Mouse (Mus musculus): ENCODE results near the gene Fam241b. TPM values are rescaled to one million over a fixed set of nuclear protein-coding genes. Genes with fewer than 3 reads are reported as not detected.

Fam241b gene
- total RNA-seq, 1 experiment = 7.5 TPM

DNA sequence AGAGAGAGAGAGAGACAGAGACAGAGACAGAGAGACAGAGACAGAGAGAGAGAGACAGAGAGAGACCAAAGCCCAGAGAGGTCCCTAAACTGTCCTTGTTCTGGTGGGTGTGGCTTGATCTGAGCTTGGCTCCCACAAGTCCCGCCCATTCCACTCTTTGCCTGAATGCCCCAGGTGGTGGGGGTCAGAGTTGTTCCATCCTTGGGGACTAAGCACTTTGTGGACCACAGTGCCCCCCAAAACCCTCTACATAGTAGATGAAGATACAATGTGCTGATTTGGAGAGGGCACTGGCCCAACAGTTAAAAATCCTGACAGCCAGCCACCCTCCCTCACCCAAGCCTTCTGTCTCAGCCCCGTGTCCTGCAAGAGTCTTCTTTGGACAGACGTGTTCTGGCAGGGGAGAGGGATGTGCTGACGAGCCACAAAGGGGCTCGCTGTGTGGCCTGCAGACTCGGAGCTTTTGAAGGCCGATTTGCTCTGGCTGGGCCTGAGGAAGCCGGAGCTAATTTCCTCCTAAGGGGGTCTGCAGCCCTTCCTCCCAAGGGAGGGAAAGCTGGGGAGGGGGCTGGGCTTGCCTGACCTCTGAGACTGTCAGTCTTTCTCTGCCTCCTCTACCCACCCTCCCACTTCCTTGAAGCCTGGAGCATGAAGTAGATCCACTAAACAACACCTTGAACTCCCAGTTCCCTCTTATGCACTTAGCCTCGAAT, 29.3 kb upstream of the Fam241b start:
- Histone ChIP-seq H3K9me3 (ENCODE audit: control insufficient read depth, insufficient read depth, low read depth, low read length) (no peaks in the 10 kb centered on the region; the same call in 1 of the 2 replicates), H3K36me3 (ENCODE audit: control insufficient read depth, insufficient read depth, low read length, poor library complexity, severe bottlenecking) (no peaks in the 10 kb centered on the region), H3K4me3 (ENCODE audit: insufficient read depth in 1 of 2, low read depth in 1 of 2, low read length in 2 of 2, poor library complexity in 1 of 2, severe bottlenecking in 1 of 2) (no peak overlapping the region), H3K27ac (ENCODE audit: insufficient read depth, low read depth, low read length, poor library complexity, severe bottlenecking) (no peak overlapping the region), H3K9ac (ENCODE audit: insufficient read depth, low read depth, low read length, poor library complexity, severe bottlenecking) (no peak overlapping the region), H3K4me1 (ENCODE audit: control insufficient read depth in 2 of 2, insufficient read depth in 2 of 2, low read length in 2 of 2, poor library complexity in 1 of 2) (peaks cover 0 to 2% of the 10 kb centered on the region in 2 experiments; a peak in 1 of 4 replicates)
- no peak for DNase-seq (ENCODE audit: low read depth, low spot score)
- TF ChIP-seq ZC3H11A (IDR thresholded peaks at IDR 0.05; ENCODE audit: borderline replicate concordance, low read depth, low read length) (no peak), ZNF384 (IDR thresholded peaks at IDR 0.05; ENCODE audit: low read depth, low read length) (no peak), CHD2 (IDR thresholded peaks at IDR 0.05; ENCODE audit: low read depth, low read length) (no peak), MAFK (IDR thresholded peaks at IDR 0.05; ENCODE audit: insufficient read depth, low read depth, low read length) (no peak), HCFC1 (IDR thresholded peaks at IDR 0.05; ENCODE audit: borderline replicate concordance, insufficient read depth, low read length) (no peak)
- in situ Hi-C loops (cut with MboI; ENCODE audit: low sequenced_read_pairs in 2 of 2, unreplicated experiment in 2 of 2) = no loop called here

DNA sequence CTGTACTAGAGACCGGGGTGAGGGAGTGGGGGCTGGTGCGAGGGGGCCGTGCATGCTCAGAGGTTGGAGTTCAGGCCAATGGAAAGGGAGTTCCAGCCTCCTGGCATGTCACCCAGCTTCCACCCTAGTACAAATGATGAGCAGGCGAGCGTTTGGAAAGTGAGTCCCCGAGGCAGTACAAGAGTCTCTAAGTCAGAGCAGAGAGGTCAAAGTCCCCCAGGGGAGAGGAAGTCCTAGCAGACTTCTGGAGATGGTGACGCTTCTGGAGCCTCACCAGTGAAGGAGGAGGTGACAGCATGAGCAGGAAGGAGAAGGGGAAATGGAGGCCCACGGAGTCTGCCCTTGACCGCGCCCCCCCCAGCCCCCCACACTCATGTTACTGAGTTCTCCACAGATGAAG, 18.7 kb upstream of the Fam241b start:
- no peaks in the 10 kb centered on the region for H3K9me3 ChIP-seq (ENCODE audit: control insufficient read depth, insufficient read depth, low read depth, low read length)
- no peak for DNase-seq (ENCODE audit: low read depth, low spot score)
- peaks cover 0 to 5% of the 10 kb centered on the region in 2 experiments; a peak in 2 of 4 replicates for H3K4me1 ChIP-seq (ENCODE audit: control insufficient read depth in 2 of 2, insufficient read depth in 2 of 2, low read length in 2 of 2, poor library complexity in 1 of 2)
- in situ Hi-C loops (cut with MboI; ENCODE audit: low sequenced_read_pairs in 2 of 2, unreplicated experiment in 2 of 2) = no loop called here
- H3K9ac ChIP-seq (ENCODE audit: insufficient read depth, low read depth, low read length, poor library complexity, severe bottlenecking) = no peak overlapping the region
- no peak for TF ChIP-seq ZC3H11A (IDR thresholded peaks at IDR 0.05; ENCODE audit: borderline replicate concordance, low read depth, low read length)
- TF ChIP-seq MAFK (IDR thresholded peaks at IDR 0.05; ENCODE audit: insufficient read depth, low read depth, low read length) = no peak
- no peak for TF ChIP-seq ZNF384 (IDR thresholded peaks at IDR 0.05; ENCODE audit: low read depth, low read length)
- no peak for TF ChIP-seq CHD2 (IDR thresholded peaks at IDR 0.05; ENCODE audit: low read depth, low read length)
- no peak for TF ChIP-seq HCFC1 (IDR thresholded peaks at IDR 0.05; ENCODE audit: borderline replicate concordance, insufficient read depth, low read length)
- H3K36me3 ChIP-seq (ENCODE audit: control insufficient read depth, insufficient read depth, low read length, poor library complexity, severe bottlenecking) = no peaks in the 10 kb centered on the region
- no peak overlapping the region for H3K27ac ChIP-seq (ENCODE audit: insufficient read depth, low read depth, low read length, poor library complexity, severe bottlenecking)
- H3K4me3 ChIP-seq (ENCODE audit: insufficient read depth in 1 of 2, low read depth in 1 of 2, low read length in 2 of 2, poor library complexity in 1 of 2, severe bottlenecking in 1 of 2) = no peak overlapping the region

DNA sequence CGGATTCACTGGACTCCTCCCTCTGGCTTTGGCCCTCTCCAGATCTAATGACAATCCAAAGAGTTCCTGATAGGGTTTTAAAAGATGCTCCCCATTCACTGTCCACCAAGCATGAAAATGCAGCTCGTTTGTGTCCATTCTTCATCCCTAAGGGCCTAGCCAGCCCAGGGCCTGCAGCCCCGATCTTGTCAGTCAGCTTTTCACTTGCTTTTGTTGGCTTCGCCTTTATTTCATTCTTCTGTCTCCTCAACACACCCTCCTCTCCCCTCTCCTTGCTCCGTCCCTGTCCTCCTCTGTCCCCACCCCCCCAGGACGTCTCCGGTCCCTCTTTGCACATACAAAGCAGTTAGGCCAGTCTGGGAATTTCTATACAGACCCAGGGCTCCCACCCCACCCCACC, 6.2 kb upstream of the Fam241b start:
- in situ Hi-C loops (cut with MboI; ENCODE audit: low sequenced_read_pairs in 2 of 2, unreplicated experiment in 2 of 2) = no loop called here
- no peak for TF ChIP-seq ZNF384 (IDR thresholded peaks at IDR 0.05; ENCODE audit: low read depth, low read length)
- TF ChIP-seq CHD2 (IDR thresholded peaks at IDR 0.05; ENCODE audit: low read depth, low read length) = no peak
- no peak for TF ChIP-seq HCFC1 (IDR thresholded peaks at IDR 0.05; ENCODE audit: borderline replicate concordance, insufficient read depth, low read length)
- TF ChIP-seq MAFK (IDR thresholded peaks at IDR 0.05; ENCODE audit: insufficient read depth, low read depth, low read length) = no peak
- no peak for TF ChIP-seq ZC3H11A (IDR thresholded peaks at IDR 0.05; ENCODE audit: borderline replicate concordance, low read depth, low read length)

DNA sequence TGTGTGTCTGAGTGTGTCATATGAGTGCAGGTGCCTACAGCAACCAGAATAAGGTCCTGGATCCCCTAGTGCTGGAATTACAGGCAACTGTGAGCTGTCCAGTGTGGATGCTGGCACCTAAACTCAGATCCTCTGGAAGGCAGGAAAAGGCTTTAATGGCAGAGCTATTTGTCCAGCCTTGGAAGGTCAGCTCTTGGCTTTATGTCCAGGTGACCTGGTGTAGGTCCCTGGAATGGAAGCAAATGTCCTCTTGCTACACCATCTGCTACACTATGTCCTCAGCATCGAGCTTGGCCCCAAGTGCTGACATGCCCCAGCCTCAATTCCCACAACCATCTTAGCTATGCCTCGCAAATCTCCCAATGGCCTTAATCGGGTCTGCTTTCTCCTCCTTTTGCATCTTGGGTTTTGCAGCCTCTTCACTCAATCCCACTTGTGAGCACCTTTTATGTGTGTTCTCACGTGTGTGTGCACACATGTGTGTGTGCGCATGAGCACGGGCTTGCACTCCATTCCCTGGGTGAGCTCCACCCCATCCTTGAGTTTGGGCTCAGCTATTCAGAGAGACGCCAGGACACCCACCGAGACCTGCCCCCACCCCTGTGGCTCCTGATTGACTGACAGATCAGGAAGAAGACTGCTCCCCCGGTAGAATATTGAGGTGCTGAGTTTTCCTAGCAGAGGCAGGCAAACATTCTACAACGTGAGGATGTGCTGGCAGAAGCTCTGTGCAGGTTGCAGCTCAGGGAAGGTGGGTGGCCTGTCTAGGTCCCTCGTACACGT, 3.9 kb upstream of the Fam241b start:
- TF ChIP-seq HCFC1 (IDR thresholded peaks at IDR 0.05; ENCODE audit: borderline replicate concordance, insufficient read depth, low read length) (no peak), ZNF384 (IDR thresholded peaks at IDR 0.05; ENCODE audit: low read depth, low read length) (no peak), MAFK (IDR thresholded peaks at IDR 0.05; ENCODE audit: insufficient read depth, low read depth, low read length) (no peak), ZC3H11A (IDR thresholded peaks at IDR 0.05; ENCODE audit: borderline replicate concordance, low read depth, low read length) (no peak)
- H3K27ac ChIP-seq (ENCODE audit: insufficient read depth, low read depth, low read length, poor library complexity, severe bottlenecking) = no peak overlapping the region
- H3K4me3 ChIP-seq (ENCODE audit: insufficient read depth in 1 of 2, low read depth in 1 of 2, low read length in 2 of 2, poor library complexity in 1 of 2, severe bottlenecking in 1 of 2) = no peak overlapping the region
- no peak for DNase-seq (ENCODE audit: low read depth, low spot score)
- no peak overlapping the region for H3K9ac ChIP-seq (ENCODE audit: insufficient read depth, low read depth, low read length, poor library complexity, severe bottlenecking)
- H3K36me3 ChIP-seq (ENCODE audit: control insufficient read depth, insufficient read depth, low read length, poor library complexity, severe bottlenecking) = no peaks in the 10 kb centered on the region
- no peaks in the 10 kb centered on the region for H3K9me3 ChIP-seq (ENCODE audit: control insufficient read depth, insufficient read depth, low read depth, low read length)
- in situ Hi-C loops (cut with MboI; ENCODE audit: low sequenced_read_pairs in 2 of 2, unreplicated experiment in 2 of 2) = no loop called here
- H3K4me1 ChIP-seq (ENCODE audit: control insufficient read depth in 2 of 2, insufficient read depth in 2 of 2, low read length in 2 of 2, poor library complexity in 1 of 2) = peaks cover 2 to 6% of the 10 kb centered on the region in 2 experiments; a peak in 1 of 4 replicates

More for the DNA sequence above, 6.2 kb upstream of the Fam241b start:
- Histone ChIP-seq H3K4me1 (ENCODE audit: control insufficient read depth in 2 of 2, insufficient read depth in 2 of 2, low read length in 2 of 2, poor library complexity in 1 of 2) (peaks cover 2 to 3% of the 10 kb centered on the region in 2 experiments; a peak in 1 of 4 replicates), H3K27ac (ENCODE audit: insufficient read depth, low read depth, low read length, poor library complexity, severe bottlenecking) (no peak overlapping the region), H3K9me3 (ENCODE audit: control insufficient read depth, insufficient read depth, low read depth, low read length) (no peaks in the 10 kb centered on the region), H3K9ac (ENCODE audit: insufficient read depth, low read depth, low read length, poor library complexity, severe bottlenecking) (no peak overlapping the region), H3K36me3 (ENCODE audit: control insufficient read depth, insufficient read depth, low read length, poor library complexity, severe bottlenecking) (no peaks in the 10 kb centered on the region), H3K4me3 (ENCODE audit: insufficient read depth in 1 of 2, low read depth in 1 of 2, low read length in 2 of 2, poor library complexity in 1 of 2, severe bottlenecking in 1 of 2) (no peak overlapping the region)
- DNase-seq (ENCODE audit: low read depth, low spot score) = no peak

All from ES-E14 (cell line).